In the genomic region with DNA sequence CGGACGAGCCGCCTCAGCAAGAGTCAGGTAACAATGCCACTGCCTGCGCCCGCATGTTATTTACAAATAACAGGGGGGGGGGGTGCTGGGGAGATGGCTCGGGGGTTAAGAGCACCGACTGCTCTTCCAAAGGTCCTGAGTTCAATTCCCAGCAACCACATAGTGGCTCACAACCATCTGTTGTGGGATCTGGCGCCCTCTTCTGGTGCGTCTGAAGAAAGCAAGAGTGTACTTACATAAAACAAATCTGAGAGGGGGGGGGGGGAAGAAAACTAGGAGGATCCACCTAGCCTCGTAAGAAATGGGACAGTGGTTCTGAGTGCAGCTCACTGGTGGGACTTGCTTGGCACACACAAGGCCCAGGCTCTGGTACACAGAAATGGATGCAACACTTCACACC, we compare ENCODE assay signal across 24 mouse cellular contexts. TPM values are rescaled to one million over a fixed set of nuclear protein-coding genes. Genes with fewer than 3 reads are reported as not detected.
DNase-seq lines count a peak whose midpoint lies in the region; ATAC-seq and TF ChIP-seq lines count a peak whose summit lies in the region.
"Had no signal": no experiment of that assay in that cellular context is flagged by ENCODE, and none has a peak within 500 bp of the region (broad histone marks: within the 10 kb centered on the region; RNA-seq: fewer than 3 reads in every experiment).

No protein-coding gene starts in this region.

- DNase-seq in midbrain, postnatal 0 days (ENCODE audit: low spot score) = no peak
- DNase-seq in midbrain, embryonic 10.5 days (ENCODE audit: low spot score) = no peak
- peak; percentile 66 for DNase-seq in MEL (ENCODE audit: low read depth, low spot score)
- no peak for DNase-seq in adipocyte (ENCODE audit: low spot score)
- no peak for DNase-seq in hindbrain, embryonic 14.5 days (ENCODE audit: low spot score)
- DNase-seq: adrenal gland, postnatal 10 days; cerebellum, adult 2 months; heart, postnatal 10 days; kidney, adult 9 months; kidney, postnatal 25 days; layer of hippocampus, adult 9-11 months; liver had no signal

- TF ChIP-seq CTCF in intestine, postnatal 0 days (IDR thresholded peaks at IDR 0.05; ENCODE audit: low read depth) = peak; percentile 40
- peak; percentile 7; the same call in 1 of the 2 replicates for TF ChIP-seq CTCF in midbrain, postnatal 0 days (IDR thresholded peaks at IDR 0.05)
- TF ChIP-seq CTCF in MEL (IDR thresholded peaks at IDR 0.05 in 2 of 3, conservative IDR thresholded peaks at IDR 0.05 in 1 of 3; ENCODE audit: control insufficient read depth in 1 of 3, insufficient read depth in 1 of 3, low read depth in 2 of 3, low read length in 3 of 3, poor library complexity in 1 of 3, severe bottlenecking in 1 of 3) = peak in 2 of 3 experiments; percentile 47 to 51; a peak in 4 of 6 replicates

- H3K9me3 ChIP-seq in intestine, postnatal 0 days (ENCODE audit: control insufficient read depth) = no peaks in the 10 kb centered on the region
- no peaks in the 10 kb centered on the region for H3K9me3 ChIP-seq in intestine, embryonic 15.5 days
- H3K9me3 ChIP-seq in midbrain, postnatal 0 days (ENCODE audit: low read length) = no peaks in the 10 kb centered on the region
- H3K9me3 ChIP-seq in midbrain, embryonic 10.5 days (replicated peaks) = peaks cover 8% of the 10 kb centered on the region; the same call in 1 of the 2 replicates
- H3K9me3 ChIP-seq in MEL (replicated peaks; ENCODE audit: insufficient read depth, low read length) = no peaks in the 10 kb centered on the region
- H3K9me3 ChIP-seq in hindbrain, embryonic 14.5 days (ENCODE audit: control insufficient read depth, low read length) = no peaks in the 10 kb centered on the region
- H3K9me3 ChIP-seq: embryonic facial prominence, embryonic 13.5 days; forebrain, embryonic 13.5 days; limb, embryonic 10.5 days; liver, embryonic 15.5 days had no signal

- ATAC-seq in intestine, postnatal 0 days = no peak
- no peak for ATAC-seq in intestine, embryonic 15.5 days
- no peak for ATAC-seq in midbrain, postnatal 0 days (ENCODE audit: low FRiP score)
- no peak for ATAC-seq in hindbrain, embryonic 14.5 days (ENCODE audit: low FRiP score)
- ATAC-seq: activated CD4-positive, CD25-positive, alpha-beta regulatory T cell, adult 4 months; forebrain, embryonic 13.5 days; inflammation-experienced regulatory T-cells, adult 6 months; midbrain, embryonic 13.5 days had no signal

- H3K27ac ChIP-seq in intestine, postnatal 0 days (ENCODE audit: low read depth, low read length) = no peak overlapping the region
- no peak overlapping the region for H3K27ac ChIP-seq in intestine, embryonic 15.5 days
- H3K27ac ChIP-seq in midbrain, postnatal 0 days (ENCODE audit: low read depth, low read length) = no peak overlapping the region
- no peak overlapping the region for H3K27ac ChIP-seq in midbrain, embryonic 10.5 days (replicated peaks)
- no peak overlapping the region for H3K27ac ChIP-seq in MEL (ENCODE audit: control insufficient read depth, low read depth, low read length)
- no peak overlapping the region for H3K27ac ChIP-seq in hindbrain, embryonic 14.5 days
- H3K27ac ChIP-seq: embryonic facial prominence, embryonic 13.5 days; forebrain, embryonic 13.5 days; hindbrain, embryonic 12.5 days; limb, embryonic 10.5 days; liver, embryonic 15.5 days; midbrain, embryonic 13.5 days had no signal

- no peak overlapping the region for H3K4me3 ChIP-seq in intestine, postnatal 0 days (ENCODE audit: low read depth, low read length)
- no peak overlapping the region for H3K4me3 ChIP-seq in intestine, embryonic 15.5 days (replicated peaks)
- no peak overlapping the region for H3K4me3 ChIP-seq in midbrain, postnatal 0 days (ENCODE audit: low read depth, low read length)
- H3K4me3 ChIP-seq in midbrain, embryonic 10.5 days = no peak overlapping the region
- no peak overlapping the region for H3K4me3 ChIP-seq in MEL (ENCODE audit: control insufficient read depth in 1 of 2, insufficient read depth in 1 of 2, low read depth in 2 of 2, low read length in 2 of 2)
- H3K4me3 ChIP-seq in hindbrain, embryonic 14.5 days (replicated peaks; ENCODE audit: low read length) = no peak overlapping the region
- H3K4me3 ChIP-seq: embryonic facial prominence, embryonic 13.5 days; forebrain, embryonic 13.5 days; heart, embryonic 12.5 days; hindbrain, embryonic 12.5 days; limb, embryonic 10.5 days; liver, embryonic 15.5 days; midbrain, embryonic 13.5 days had no signal

- no peak overlapping the region for H3K4me2 ChIP-seq in intestine, postnatal 0 days (replicated peaks; ENCODE audit: low read depth)
- no peak overlapping the region for H3K4me2 ChIP-seq in intestine, embryonic 15.5 days (replicated peaks)
- H3K4me2 ChIP-seq in midbrain, postnatal 0 days (ENCODE audit: low read depth, low read length, poor library complexity, severe bottlenecking) = no peak overlapping the region
- H3K4me2 ChIP-seq in hindbrain, embryonic 14.5 days (replicated peaks) = no peak overlapping the region
- H3K4me2 ChIP-seq: embryonic facial prominence, embryonic 13.5 days; forebrain, embryonic 13.5 days; heart, embryonic 12.5 days; hindbrain, embryonic 12.5 days; liver, embryonic 15.5 days; midbrain, embryonic 13.5 days had no signal

- TF ChIP-seq RAD21 in MEL (IDR thresholded peaks at IDR 0.05; ENCODE audit: low read depth, low read length) = no peak; the same call in 1 of the 2 replicates

- TF ChIP-seq POLR2A in MEL (IDR thresholded peaks at IDR 0.05; ENCODE audit: control insufficient read depth in 1 of 2, insufficient read depth in 1 of 2, low read depth in 1 of 2, low read length in 2 of 2, poor library complexity in 1 of 2) = no peak

- no peaks in the 10 kb centered on the region; the same call in 1 of the 2 replicates for H3K79me2 ChIP-seq in MEL (ENCODE audit: control insufficient read depth, insufficient read depth, low read length, poor library complexity)

- H3K27me3 ChIP-seq in intestine, postnatal 0 days (replicated peaks; ENCODE audit: control insufficient read depth, insufficient read depth, low read length) = peaks cover 3% of the 10 kb centered on the region; the same call in 1 of the 2 replicates
- no peaks in the 10 kb centered on the region for H3K27me3 ChIP-seq in intestine, embryonic 15.5 days (replicated peaks)
- no peaks in the 10 kb centered on the region for H3K27me3 ChIP-seq in midbrain, postnatal 0 days (ENCODE audit: insufficient read depth, low read length)
- H3K27me3 ChIP-seq in midbrain, embryonic 10.5 days (ENCODE audit: low read depth, poor library complexity, severe bottlenecking) = no peaks in the 10 kb centered on the region
- H3K27me3 ChIP-seq in MEL (ENCODE audit: control insufficient read depth in 1 of 2, insufficient read depth in 2 of 2, low read length in 2 of 2) = peaks cover 2 to 5% of the 10 kb centered on the region in 2 experiments; a peak in 2 of 4 replicates
- H3K27me3 ChIP-seq in hindbrain, embryonic 14.5 days (ENCODE audit: control insufficient read depth, insufficient read depth, low read length) = no peaks in the 10 kb centered on the region
- H3K27me3 ChIP-seq: embryonic facial prominence, embryonic 13.5 days; forebrain, embryonic 13.5 days; heart, embryonic 12.5 days; hindbrain, embryonic 12.5 days; midbrain, embryonic 13.5 days had no signal

- no peaks in the 10 kb centered on the region for H3K36me3 ChIP-seq in intestine, postnatal 0 days (ENCODE audit: control insufficient read depth, insufficient read depth)
- H3K36me3 ChIP-seq in intestine, embryonic 15.5 days = no peaks in the 10 kb centered on the region
- no peaks in the 10 kb centered on the region for H3K36me3 ChIP-seq in midbrain, postnatal 0 days (ENCODE audit: insufficient read depth, low read length)
- peaks cover 72% of the 10 kb centered on the region for H3K36me3 ChIP-seq in midbrain, embryonic 10.5 days
- peaks cover 0 to 8% of the 10 kb centered on the region in 2 experiments; a peak in 2 of 4 replicates for H3K36me3 ChIP-seq in MEL (ENCODE audit: control insufficient read depth in 1 of 2, insufficient read depth in 2 of 2, low read length in 2 of 2)
- peaks cover 9% of the 10 kb centered on the region; the same call in 1 of the 2 replicates for H3K36me3 ChIP-seq in hindbrain, embryonic 14.5 days (replicated peaks; ENCODE audit: control insufficient read depth, insufficient read depth)
- H3K36me3 ChIP-seq: embryonic facial prominence, embryonic 13.5 days; G1E; heart, embryonic 12.5 days; liver, embryonic 15.5 days had no signal

- no peak overlapping the region for H3K9ac ChIP-seq in intestine, postnatal 0 days (ENCODE audit: low read depth, low read length)
- H3K9ac ChIP-seq in intestine, embryonic 15.5 days = no peak overlapping the region
- H3K9ac ChIP-seq in midbrain, postnatal 0 days (replicated peaks; ENCODE audit: low read length, poor library complexity, severe bottlenecking) = no peak overlapping the region
- H3K9ac ChIP-seq in MEL (ENCODE audit: control insufficient read depth, low read depth, low read length, poor library complexity, severe bottlenecking) = no peak overlapping the region
- H3K9ac ChIP-seq in hindbrain, embryonic 14.5 days = no peak overlapping the region
- H3K9ac ChIP-seq: embryonic facial prominence, embryonic 13.5 days; forebrain, embryonic 13.5 days; heart, embryonic 12.5 days; hindbrain, embryonic 12.5 days; liver, embryonic 15.5 days; midbrain, embryonic 13.5 days had no signal

- 96% methylated on average over 10 of the region's 10 CpGs for WGBS in intestine, postnatal 0 days
- 92% methylated on average over 10 of the region's 10 CpGs for WGBS in intestine, embryonic 15.5 days
- 97% methylated on average over 10 of the region's 10 CpGs for WGBS in midbrain, postnatal 0 days
- 93% methylated on average over 10 of the region's 10 CpGs for WGBS in midbrain, embryonic 10.5 days
- WGBS in hindbrain, embryonic 14.5 days = 98% methylated on average over 10 of the region's 10 CpGs

- H3K4me1 ChIP-seq in intestine, postnatal 0 days (replicated peaks; ENCODE audit: control insufficient read depth, insufficient read depth, low read length) = no peaks in the 10 kb centered on the region; the same call in 1 of the 2 replicates
- 0 out of 2 replicates have a peak, but pooled peaks cover 9% of the 10 kb centered on the region for H3K4me1 ChIP-seq in intestine, embryonic 15.5 days (replicated peaks)
- H3K4me1 ChIP-seq in midbrain, postnatal 0 days (ENCODE audit: insufficient read depth, low read length) = no peaks in the 10 kb centered on the region; the same call in 1 of the 2 replicates
- peaks cover 39% of the 10 kb centered on the region for H3K4me1 ChIP-seq in midbrain, embryonic 10.5 days
- H3K4me1 ChIP-seq in MEL (ENCODE audit: control insufficient read depth in 1 of 2, insufficient read depth in 2 of 2, low read length in 2 of 2) = peaks cover 3 to 16% of the 10 kb centered on the region in 2 experiments; a peak in 3 of 4 replicates
- peaks cover 18% of the 10 kb centered on the region; the same call in 1 of the 2 replicates for H3K4me1 ChIP-seq in hindbrain, embryonic 14.5 days (replicated peaks; ENCODE audit: control insufficient read depth, insufficient read depth, low read length)

- TF ChIP-seq EP300 in MEL (IDR thresholded peaks at IDR 0.05; ENCODE audit: low read depth in 1 of 2, low read length in 2 of 2) = no peak

RNA-seq across cellular contexts. Expression of gene Ccdc40, which starts 6.4 kb away (rescaled TPM):
- 1.5 and 1.8 TPM in 2 replicates for polyA plus RNA-seq in intestine, postnatal 0 days (2015; fragmentation: Nextera tagmentation; extraction: Ambion mirVana)
- 2.5 and 2.6 TPM in 2 replicates for polyA plus RNA-seq in intestine, embryonic 15.5 days (2015; fragmentation: Nextera tagmentation; extraction: Ambion mirVana)
- total RNA-seq in midbrain, postnatal 0 days (2014; rRNA removed) = 13.3 and 22.7 TPM in 2 replicates
- polyA plus RNA-seq in midbrain, postnatal 0 days (2015; fragmentation: Nextera tagmentation; extraction: Ambion mirVana) = 10.3 and 13.3 TPM in 2 replicates
- 20.6 and 21.8 TPM in 2 replicates for polyA plus RNA-seq in midbrain, embryonic 10.5 days (2016; fragmentation: Nextera tagmentation; extraction: Ambion mirVana)
- total RNA-seq in MEL (2012; rRNA removed) = 0.46 and 0.92 TPM in 2 replicates
- 1 to 10 TPM in 1 of 2 experiments, not detected in 1; 1.9 TPM for polyA plus RNA-seq in MEL (2012; ENCODE audit: insufficient read depth in 1 of 2, insufficient read length in 2 of 2, low read depth in 1 of 2, low replicate concordance in 2 of 2, missing spikeins in 1 of 2)
- polyA plus RNA-seq in hindbrain, embryonic 14.5 days (2014; fragmentation: Nextera tagmentation; extraction: Ambion mirVana) = 12.0 and 14.1 TPM in 2 replicates
- polyA plus RNA-seq: G1E had no signal

RNA-seq across cellular contexts. Expression of gene Tbc1d16, which starts 6.5 kb away (rescaled TPM):
- 3.8 and 4.5 TPM in 2 replicates for polyA plus RNA-seq in intestine, postnatal 0 days (2015; fragmentation: Nextera tagmentation; extraction: Ambion mirVana)
- 13.9 and 15.3 TPM in 2 replicates for polyA plus RNA-seq in intestine, embryonic 15.5 days (2015; fragmentation: Nextera tagmentation; extraction: Ambion mirVana)
- 152 and 156 TPM in 2 replicates for total RNA-seq in midbrain, postnatal 0 days (2014; rRNA removed)
- 43.1 and 43.5 TPM in 2 replicates for polyA plus RNA-seq in midbrain, postnatal 0 days (2015; fragmentation: Nextera tagmentation; extraction: Ambion mirVana)
- 27.0 and 29.6 TPM in 2 replicates for polyA plus RNA-seq in midbrain, embryonic 10.5 days (2016; fragmentation: Nextera tagmentation; extraction: Ambion mirVana)
- 12.0 and 13.6 TPM in 2 replicates for total RNA-seq in MEL (2012; rRNA removed)
- 10 to 100 TPM in 1 of 2 experiments, not detected in 1; 19.2 TPM for polyA plus RNA-seq in MEL (2012; ENCODE audit: insufficient read depth in 1 of 2, insufficient read length in 2 of 2, low read depth in 1 of 2, low replicate concordance in 2 of 2, missing spikeins in 1 of 2)
- 39.3 and 41.2 TPM in 2 replicates for polyA plus RNA-seq in hindbrain, embryonic 14.5 days (2014; fragmentation: Nextera tagmentation; extraction: Ambion mirVana)
- polyA plus RNA-seq: G1E had no signal

RNA-seq across cellular contexts. Expression of gene Gaa, which starts 32.9 kb away (rescaled TPM):
- polyA plus RNA-seq in intestine, postnatal 0 days (2015; fragmentation: Nextera tagmentation; extraction: Ambion mirVana) = 71.6 and 79.0 TPM in 2 replicates
- 66.3 and 69.1 TPM in 2 replicates for polyA plus RNA-seq in intestine, embryonic 15.5 days (2015; fragmentation: Nextera tagmentation; extraction: Ambion mirVana)
- total RNA-seq in midbrain, postnatal 0 days (2014; rRNA removed) = 186 and 222 TPM in 2 replicates
- polyA plus RNA-seq in midbrain, postnatal 0 days (2015; fragmentation: Nextera tagmentation; extraction: Ambion mirVana) = 154 and 158 TPM in 2 replicates
- polyA plus RNA-seq in midbrain, embryonic 10.5 days (2016; fragmentation: Nextera tagmentation; extraction: Ambion mirVana) = 32.0 and 33.6 TPM in 2 replicates
- total RNA-seq in MEL (2012; rRNA removed) = 51.4 and 54.1 TPM in 2 replicates
- polyA plus RNA-seq in MEL (2012; ENCODE audit: insufficient read depth in 1 of 2, insufficient read length in 2 of 2, low read depth in 1 of 2, low replicate concordance in 2 of 2, missing spikeins in 1 of 2) = 10 to 100 TPM in 1 of 2 experiments, not detected in 1; 85.6 TPM
- 78.7 and 82.4 TPM in 2 replicates for polyA plus RNA-seq in hindbrain, embryonic 14.5 days (2014; fragmentation: Nextera tagmentation; extraction: Ambion mirVana)
